ENCODE assay signal across 8 mouse cellular contexts in the genomic region with DNA sequence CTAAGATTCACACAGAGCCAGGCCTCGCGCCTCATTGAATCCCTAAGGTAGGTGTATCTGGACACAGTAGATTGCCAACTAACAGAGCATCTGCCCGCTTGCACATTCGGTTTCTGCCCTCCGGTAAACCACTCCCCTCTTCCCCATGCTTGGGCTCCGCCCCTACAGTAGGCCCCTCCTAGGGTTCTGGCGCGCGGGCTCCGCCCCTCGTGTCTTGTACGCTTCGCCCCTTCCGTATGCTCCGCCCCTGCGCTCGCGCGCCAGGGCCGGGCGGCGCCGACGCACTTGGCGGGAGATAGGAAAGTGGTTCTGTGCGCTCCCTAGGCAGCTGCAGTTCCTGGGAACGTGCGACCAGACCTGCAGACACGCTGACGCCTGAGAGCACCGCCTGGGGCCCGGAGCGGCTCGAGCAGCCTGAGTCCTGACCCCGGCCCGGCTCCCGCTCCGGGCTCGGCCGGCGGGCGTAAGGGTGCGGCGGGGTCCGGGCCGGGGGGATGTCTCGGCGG. TPM values are rescaled to one million over a fixed set of nuclear protein-coding genes. Genes with fewer than 3 reads are reported as not detected.
DNase-seq lines count a peak whose midpoint lies in the region; ATAC-seq lines count a peak whose summit lies in the region.

A gene (plus strand): TSS at position 353 of the 506 bp plus-strand sequence.

- no peaks in the 10 kb centered on the region for H3K9me3 ChIP-seq in hindbrain, embryonic 14.5 days (ENCODE audit: control insufficient read depth, low read length)

- H3K4me1 ChIP-seq in hindbrain, embryonic 14.5 days (replicated peaks; ENCODE audit: control insufficient read depth, insufficient read depth, low read length), result peaks cover 13% of the 10 kb centered on the region; the same call in 1 of the 2 replicates

- peak within 1 kb of the TSS; percentile 55 for H3K4me3 ChIP-seq in hindbrain, embryonic 14.5 days (replicated peaks; ENCODE audit: low read length)

- ATAC-seq in hindbrain, embryonic 14.5 days (ENCODE audit: low FRiP score), result peak; percentile 98

- H3K9ac ChIP-seq in hindbrain, embryonic 14.5 days, result peak within 1 kb of the TSS; percentile 46

- WGBS in hindbrain, embryonic 14.5 days, result under 1% methylated on average over 47 of the region's 48 CpGs

- H3K27me3 ChIP-seq in hindbrain, embryonic 14.5 days (ENCODE audit: control insufficient read depth, insufficient read depth, low read length), result peaks cover 11% of the 10 kb centered on the region; the same call in 1 of the 2 replicates

- peak within 1 kb of the TSS; percentile 99 for H3K4me2 ChIP-seq in hindbrain, embryonic 14.5 days (replicated peaks)

- peak; percentile 97 for DNase-seq in R1 (ENCODE audit: low read depth, low spot score)
- DNase-seq in cerebellum, postnatal 25 days, result peak; percentile 73 to 85
- peak; percentile 47 to 66 for DNase-seq in frontal cortex, postnatal 25 days (ENCODE audit: low spot score in 2 of 2)
- peak; percentile 91 for DNase-seq in hindbrain, embryonic 14.5 days (ENCODE audit: low spot score)
- DNase-seq in layer of hippocampus, postnatal 36 days, result peak; percentile 79 to 80
- peak; percentile 97 for DNase-seq in lung, postnatal 36 days
- DNase-seq in retina, postnatal 1 day, result peak; percentile 97
- peak; percentile 88 to 90 for DNase-seq in urinary bladder, adult 18-20 months (ENCODE audit: low spot score in 2 of 2)

- H3K27ac ChIP-seq in hindbrain, embryonic 14.5 days, result no peak within 1 kb of the TSS

- no peaks in the 10 kb centered on the region for H3K36me3 ChIP-seq in hindbrain, embryonic 14.5 days (replicated peaks; ENCODE audit: control insufficient read depth, insufficient read depth)

RNA-seq across cellular contexts. Expression of the gene that starts here (rescaled TPM):
- 3.2 and 3.8 TPM in 2 replicates for polyA plus RNA-seq in hindbrain, embryonic 14.5 days (2014; fragmentation: Nextera tagmentation; extraction: Ambion mirVana)
- total RNA-seq in layer of hippocampus, postnatal 36 days (2021), result 1 to 10 TPM in 1 of 2 experiments, under 1 TPM in 1; 0.87 to 3.1 TPM
